Mouse (Mus musculus) heart, postnatal 4 days (tissue): ENCODE measurements around the gene Hrasls5. TPM values are rescaled to one million over a fixed set of nuclear protein-coding genes. Genes with fewer than 3 reads are reported as not detected.

Source experiments
- DNase-seq: peaks from one replicate; pipeline ENCODE4 v3.0.0; 2021
- total RNA-seq, 2 experiments: library from RNA; stranded (reverse); gene quantifications; 2 replicates each; pipeline ENCODE4 v1.2.3; 2021

The Hrasls5 gene
- not detected for total RNA-seq

DNA sequence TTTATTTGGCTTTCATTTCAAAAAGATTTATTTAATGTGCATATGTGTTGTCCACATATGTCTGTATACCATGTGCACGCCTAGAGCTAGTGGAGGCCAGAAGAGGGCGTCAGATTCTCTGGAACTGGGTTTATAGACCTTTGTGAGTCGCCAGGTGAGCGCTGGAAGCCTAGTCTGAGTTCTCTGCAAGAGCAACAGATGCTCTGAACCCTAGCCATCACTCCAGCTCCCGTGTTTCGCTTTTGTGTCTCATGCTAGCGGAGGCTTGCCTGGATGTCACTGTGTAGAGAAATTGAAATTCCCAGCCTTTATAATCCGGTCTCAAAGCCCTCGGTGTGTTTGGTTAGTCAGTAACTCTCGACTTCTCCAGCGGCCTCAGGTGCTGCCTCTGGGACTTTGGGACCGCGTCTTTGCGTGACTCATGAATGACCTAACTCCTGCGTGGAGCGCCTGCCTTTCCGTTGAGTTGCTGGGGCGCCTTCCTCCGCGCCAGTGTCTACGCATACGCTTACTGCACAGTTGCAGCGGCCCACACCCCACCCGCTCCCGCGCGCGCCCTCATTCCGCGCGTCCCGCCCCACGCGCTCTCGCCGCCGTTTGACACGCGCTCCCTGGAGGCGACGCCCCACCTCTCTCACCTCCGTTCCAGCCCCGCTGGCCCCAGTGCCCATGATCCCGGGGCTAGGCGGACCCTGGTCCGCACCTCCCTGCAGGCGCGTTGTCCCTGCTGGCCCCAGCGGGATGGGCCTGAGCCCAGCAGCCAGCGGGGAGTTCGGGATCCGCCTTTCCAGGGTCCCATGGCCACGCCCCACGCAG lies at the start of gene Hrasls5:
TSS of gene Hrasls5 (plus strand) at position 600 of the 816 bp plus-strand sequence.
- no peak for DNase-seq

DNA sequence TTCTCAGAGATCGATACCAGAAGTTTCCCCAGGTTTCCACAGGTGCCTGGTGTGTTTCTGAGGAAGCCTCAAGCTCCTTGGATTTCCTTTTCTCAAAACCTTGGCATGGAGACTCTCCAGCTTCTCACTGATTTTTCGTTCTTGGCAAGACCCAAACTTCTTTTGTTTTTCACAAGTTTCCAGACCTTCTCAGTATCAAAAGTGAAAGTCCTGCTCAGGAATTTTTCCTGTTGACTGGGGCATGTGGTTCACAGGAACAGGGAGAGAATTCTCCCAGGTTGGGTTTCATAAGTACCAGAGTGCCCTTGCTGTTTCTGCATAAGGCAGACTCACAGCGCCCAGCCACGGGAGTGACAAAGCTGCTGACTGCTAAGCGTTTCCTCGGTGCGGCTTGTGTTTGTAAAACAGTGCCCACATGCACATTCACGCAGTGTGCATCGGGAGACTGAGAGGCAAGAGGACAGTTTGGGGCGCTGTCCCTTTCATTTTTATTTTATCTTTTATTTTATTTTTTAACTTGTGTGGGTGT lies 49.7 kb upstream of the Hrasls5 start:
- DNase-seq = no peak

DNA sequence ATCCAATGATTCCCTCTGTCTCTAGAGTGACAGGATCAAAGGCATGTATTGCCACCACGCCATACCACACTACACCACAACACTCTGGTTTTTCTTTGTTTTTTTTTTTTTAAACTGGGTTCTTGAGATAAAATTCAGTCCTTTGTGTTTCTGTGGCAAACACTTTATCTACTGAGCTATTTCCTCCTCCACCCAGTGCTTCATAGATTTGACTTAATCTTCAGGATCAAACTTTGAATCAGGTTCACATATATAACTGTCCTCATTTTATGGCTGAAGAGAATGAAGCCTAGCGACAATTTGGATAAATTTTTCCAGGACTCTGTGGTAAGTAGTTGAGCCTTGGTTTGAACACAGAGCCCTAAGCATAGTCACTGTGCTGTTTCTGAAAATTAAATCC lies 48.7 kb upstream of the Hrasls5 start:
- no peak for DNase-seq

DNA sequence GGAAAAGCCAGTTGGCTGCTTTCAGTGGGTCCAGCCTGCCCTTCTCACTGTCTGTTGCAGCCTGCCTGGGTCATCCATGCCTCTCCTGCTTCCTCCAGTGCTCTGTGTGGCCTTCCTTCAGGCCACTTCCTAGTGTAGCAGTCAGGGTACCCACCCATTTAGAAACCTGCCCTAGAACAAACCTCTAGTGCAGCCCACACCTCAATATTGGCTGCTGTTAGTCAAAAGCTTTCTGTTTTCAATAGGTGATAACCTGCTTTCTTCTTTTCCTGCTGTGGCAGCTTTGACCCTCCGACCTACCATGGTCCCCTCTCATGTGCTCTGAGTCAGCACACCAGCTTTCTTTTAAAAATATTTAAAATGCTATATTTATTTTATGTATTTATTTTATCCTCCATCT lies 47.9 kb upstream of the Hrasls5 start:
- no peak for DNase-seq

DNA sequence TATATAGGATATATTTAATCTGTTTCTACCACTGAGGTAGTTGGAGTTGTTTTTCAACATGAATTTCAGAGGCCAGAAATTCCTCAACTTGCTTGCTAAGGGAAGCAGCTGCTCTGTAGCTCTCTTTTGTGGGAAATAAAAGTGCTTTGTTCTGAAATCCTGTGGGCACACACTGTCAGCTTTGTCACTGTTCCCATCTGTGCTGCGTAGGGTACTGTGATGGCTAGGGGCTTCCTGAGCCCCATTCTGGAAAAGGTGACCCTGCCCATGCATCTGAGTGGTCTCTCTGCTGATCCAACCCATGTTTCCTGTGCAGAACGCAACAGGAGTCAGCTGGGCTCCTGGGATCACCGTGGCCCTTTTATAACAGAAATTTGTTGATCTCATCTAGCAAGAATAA lies 45.5 kb upstream of the Hrasls5 start:
- no peak for DNase-seq

DNA sequence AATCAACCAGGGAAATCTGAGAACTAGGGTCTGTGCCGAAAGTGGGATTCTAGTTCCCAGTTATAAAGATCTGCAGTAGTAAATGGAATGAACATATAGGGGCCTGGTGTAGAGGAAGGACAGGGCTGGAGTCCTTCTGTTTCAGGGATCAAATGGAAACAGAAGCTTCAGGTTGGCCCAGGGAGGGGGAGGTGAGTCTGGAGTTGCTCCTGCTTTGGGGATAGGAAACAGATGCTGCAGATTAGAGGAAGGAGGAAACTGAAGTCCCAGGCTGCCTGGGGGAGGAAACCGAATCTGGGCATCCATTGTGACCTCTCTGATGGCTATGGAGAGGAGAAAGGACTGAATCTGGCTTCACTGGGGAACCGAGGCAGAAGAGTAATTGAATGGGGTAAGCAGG lies 44.0 kb upstream of the Hrasls5 start:
- no peak for DNase-seq

DNA sequence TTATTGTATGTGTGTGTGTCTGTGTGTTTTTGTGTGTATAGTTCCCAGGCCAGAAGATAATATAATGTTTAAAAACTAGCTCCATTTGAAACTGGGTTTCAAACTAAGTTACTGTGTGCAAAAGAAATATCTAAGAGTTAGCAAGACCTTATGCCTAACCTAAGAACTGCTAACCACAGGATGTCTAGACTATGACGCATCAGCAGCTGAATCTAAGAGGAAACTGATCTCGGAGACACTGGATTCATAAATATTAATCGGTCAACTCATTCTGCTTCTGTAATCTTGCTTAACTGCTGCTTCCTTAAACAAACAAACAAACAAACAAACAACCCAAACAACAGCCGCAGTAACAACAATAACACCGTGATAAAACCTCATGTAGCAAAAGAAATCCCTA lies 42.7 kb upstream of the Hrasls5 start:
- DNase-seq = no peak

DNA sequence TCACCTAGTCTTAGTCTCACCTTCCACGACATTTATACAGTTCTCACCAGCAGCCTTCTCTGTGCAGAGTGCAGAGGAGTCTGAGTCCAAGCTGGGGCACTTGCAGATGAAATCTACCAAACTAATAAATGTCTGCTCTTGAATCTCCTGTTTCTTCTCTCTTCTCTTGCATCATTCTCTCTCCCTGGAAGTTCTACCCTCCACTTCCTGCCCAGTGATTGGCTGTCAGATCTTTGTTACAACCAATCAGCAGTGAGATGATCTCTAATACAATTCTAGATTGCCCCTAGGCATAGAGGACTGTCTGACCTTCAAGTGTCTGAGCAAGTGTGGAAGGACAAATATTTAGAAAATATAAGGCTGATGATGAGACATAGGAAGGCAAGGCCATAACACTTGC lies 36.2 kb upstream of the Hrasls5 start:
- DNase-seq = no peak

DNA sequence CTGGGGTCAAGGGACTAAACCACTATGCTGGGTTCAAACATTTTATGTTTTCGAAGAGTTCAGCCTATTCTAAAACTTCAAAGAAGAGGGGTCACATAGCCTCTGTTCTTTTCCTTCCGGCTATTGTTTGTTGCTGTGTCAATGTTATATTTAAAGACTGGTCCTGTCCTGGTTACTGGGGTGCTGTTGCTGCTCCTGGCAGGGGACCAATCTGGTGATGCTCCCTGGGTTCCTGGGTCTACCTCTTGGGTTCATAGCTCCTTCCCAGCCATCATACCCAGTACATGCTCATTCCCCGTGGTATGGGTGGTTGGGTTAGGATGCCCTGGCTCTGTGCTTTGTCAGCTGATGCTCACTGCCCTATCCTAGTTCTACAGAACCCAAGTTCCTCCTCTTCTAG lies 34.6 kb upstream of the Hrasls5 start:
- no peak for DNase-seq

DNA sequence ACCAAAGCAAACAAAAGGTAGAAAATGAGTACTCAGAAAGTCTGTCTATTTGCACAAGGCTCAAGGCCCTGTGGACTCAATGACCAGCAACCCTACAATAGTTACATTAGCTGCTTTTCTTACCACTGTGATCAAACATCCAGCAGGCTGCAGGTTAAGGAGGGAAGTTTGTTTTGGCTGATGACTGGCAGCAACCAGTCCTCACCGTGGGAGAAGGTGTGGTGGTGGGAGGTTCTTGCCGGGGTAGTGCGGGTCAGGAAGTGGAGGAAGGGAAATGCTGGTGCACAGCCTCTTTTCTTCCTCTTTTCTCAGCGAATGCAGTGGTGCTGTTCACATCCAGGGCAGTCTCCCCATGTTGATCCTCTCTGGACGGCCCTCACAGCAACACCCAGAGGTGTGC lies 31.3 kb upstream of the Hrasls5 start:
- no peak for DNase-seq

DNA sequence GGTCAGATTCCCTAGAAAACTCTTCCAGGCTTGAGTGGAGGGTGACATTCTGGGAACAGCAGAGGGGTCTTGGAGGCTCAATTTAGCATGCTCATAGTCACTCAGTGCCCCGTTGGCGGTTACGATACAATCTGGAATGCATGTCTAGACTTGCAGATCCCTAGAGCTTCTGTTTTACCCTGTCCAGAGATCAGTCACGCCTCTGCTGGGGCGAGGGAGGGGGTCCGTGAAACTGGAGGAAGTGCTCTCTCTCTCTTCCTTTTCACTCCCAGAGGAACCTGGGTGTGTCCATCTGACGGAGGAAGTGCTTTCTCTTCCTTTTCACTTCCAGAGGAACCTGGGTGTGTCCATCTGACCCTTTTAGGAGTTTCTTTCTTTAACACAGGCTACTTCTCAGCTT lies 29.2 kb upstream of the Hrasls5 start:
- DNase-seq = peak; percentile 29

DNA sequence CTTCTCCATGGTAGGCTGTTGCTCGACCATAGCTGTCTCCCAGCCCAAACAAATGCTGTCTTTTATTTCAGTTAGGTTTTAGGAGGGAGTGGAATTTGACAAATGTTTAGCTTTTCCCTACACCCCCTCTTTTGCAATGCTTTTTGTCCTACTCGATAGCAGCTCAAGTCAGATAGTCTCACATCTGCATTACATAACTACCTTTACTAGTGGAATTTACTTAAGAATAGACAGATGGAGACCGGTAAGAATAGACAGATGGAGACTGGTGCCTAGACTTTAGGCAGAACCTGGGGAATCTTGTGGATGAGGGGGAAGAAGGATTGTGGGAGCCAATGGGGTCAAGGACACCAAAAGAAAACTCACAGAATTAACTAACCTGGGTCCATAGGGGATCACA lies 28.7 kb upstream of the Hrasls5 start:
- no peak for DNase-seq

DNA sequence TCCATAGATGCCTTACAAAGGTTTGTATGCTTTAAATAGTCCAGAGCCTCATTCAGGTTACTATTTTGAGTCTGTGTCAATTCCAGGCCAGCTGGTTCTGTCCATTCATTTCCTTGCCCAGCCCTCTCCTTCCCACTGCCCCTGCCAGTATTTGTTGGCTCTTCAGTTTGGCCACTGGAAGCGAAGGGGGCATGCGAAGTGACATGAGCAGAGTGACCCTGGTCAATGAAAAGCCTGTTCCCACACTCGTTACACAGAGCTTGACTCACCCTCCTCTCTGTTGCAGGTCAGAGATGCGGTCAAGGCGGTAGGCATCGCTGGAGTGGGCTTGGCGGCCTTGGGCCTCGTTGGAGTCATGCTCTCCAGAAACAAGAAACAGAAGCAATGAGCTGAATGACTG lies 27.1 kb upstream of the Hrasls5 start:
- no peak for DNase-seq

DNA sequence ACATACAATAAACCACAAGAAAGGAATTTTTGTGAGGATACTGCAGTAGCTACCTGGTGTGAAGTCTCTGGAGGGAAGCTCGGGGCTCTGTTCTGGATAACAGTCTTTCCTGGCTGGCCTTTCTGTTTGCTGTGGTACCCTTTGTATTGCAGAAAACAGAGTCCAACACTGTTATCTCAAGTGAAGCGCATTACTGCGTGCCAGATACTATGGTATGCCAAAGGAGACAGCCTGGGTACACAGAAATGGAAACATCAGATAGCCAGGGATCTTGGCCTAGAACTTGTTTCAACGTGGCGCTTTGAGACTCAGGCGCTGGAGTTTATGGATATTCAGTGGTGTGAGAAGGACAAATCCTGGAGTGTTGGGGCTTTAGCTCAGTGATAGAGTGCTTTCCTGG lies 26.6 kb upstream of the Hrasls5 start:
- DNase-seq = no peak

DNA sequence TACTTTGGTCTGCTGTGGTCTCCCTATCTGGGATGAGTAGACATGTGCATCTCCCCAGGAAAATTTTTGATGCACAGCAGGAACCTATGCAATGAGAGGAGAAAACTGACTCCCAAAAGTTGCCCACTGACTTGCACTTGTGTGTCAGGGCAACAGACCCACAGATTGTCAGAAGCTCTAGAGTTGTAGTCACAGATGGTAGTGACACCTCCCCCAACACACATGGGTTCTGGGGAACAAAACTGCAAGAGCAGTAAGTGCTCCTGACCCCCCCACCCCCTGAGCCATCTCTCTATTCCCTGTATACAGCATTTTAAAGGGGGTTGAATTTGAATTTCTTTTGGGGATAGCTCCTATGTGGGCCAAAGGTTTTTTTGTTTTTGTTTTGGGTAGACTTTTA lies 21.5 kb upstream of the Hrasls5 start:
- DNase-seq = no peak

DNA sequence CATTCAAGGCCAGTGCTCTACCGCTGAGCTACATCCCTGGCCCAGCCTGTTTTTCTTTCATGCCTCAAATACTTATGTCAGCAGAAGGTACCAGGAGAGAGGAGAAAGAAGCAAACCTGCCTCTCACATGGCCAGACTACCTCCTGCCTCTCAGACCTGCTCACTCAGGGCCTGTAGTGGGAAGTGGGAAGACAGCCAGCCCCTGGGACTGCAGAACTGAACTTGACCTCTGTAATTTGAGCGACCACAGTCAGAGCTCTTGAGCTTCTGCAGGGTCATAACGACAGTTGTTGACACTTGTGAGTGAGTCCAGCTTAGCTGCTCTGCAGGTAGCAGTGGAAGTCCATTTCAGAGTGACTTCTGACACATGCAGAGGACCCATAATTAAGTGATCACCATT lies 20.3 kb upstream of the Hrasls5 start:
- peak; percentile 63 for DNase-seq

DNA sequence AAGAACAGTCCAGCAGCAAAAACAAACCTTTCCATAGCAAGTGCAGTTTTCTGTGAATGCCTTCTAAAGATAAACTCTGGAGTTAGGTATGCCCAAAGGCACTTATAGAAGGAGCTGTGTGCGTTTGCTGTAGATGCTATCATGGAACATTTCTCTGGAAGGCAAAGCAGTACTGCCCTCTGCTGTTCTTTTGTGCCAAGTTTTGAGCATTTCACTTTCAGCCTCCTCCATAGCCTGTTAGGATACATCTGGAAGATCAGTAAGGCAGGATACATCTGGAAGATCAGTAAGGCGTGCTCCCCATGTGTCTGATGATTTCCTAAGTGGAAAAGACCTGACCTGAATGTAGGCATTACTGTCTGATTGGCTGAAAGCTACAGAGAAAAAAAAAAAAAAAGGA lies 16.8 kb upstream of the Hrasls5 start:
- peak; percentile 51 for DNase-seq

DNA sequence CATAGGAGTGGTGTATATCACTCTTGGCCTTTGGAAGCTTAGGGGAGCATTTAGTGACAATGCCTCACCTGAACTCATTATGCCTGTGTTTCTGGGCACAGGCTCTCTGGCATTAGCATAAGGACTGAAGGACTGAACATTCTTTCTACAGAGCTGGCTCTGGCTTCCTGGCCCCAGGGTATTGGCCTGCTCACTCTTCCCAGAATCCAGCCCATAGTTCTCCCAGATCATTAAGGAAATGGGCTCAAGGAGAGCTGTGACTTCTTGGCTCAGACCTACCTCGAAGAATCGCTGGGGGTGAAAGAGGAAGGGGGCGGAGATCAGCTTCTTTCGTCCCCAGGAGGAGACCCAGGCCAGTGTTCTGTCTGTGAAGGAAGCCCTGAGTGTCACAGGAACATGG lies 13.9 kb upstream of the Hrasls5 start:
- no peak for DNase-seq

DNA sequence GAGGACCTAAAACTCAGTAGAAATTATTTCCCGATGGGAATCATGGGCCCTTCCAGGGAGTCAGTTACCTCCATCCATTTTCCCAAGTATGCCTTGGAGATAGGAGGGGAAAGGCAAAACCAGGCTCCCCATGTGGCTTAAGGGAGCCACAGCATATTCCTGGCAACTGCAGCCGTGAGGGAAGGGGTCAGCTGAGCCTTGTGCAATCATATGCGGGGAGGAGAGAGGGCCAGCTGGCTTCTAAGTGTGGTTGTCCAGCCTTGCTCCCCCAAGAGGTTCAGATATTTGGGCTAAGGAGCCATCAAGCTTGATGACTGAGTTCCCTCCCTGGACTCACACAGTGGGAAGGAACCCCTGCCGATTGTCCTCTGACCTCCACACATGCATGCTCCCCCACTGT lies 10.8 kb upstream of the Hrasls5 start:
- no peak for DNase-seq

DNA sequence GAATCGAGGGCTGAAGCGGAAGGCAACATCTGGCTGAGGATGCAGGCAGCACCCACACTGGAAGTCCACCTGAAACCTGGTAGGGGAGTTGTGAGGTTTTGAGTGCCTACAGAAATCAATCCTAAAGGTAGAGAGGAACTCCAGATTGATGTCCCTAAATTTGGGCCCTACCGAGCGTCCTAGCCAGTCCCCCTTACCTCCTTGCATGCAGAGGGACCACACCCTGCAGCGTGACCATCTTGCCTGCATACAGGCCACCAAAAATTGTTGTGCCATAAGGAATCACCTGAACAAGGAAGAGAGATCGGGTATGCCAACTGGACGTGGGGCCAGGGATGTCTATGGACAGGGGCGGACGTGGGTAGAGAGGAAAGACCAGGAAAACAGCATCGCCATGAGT lies 8.2 kb upstream of the Hrasls5 start:
- no peak for DNase-seq

DNA sequence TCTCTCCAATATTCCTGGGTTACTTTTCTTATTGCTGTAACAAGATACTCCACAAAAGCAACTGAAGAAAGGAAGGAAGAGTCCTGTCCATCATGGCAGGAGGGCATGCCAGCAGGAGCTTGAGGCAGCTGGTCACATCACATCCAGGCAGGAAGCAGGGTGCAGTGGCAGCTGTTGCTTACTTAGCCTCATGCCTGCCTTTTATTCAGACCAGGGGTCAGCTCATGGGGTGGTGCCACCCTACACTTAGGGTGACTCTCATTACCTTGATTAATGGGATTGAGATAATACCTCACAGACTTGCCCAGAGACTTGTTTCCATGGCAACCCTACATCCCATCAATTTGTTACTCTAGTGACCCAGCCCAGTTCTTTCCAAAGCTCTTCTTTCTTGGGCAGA lies 7.3 kb upstream of the Hrasls5 start:
- no peak for DNase-seq

DNA sequence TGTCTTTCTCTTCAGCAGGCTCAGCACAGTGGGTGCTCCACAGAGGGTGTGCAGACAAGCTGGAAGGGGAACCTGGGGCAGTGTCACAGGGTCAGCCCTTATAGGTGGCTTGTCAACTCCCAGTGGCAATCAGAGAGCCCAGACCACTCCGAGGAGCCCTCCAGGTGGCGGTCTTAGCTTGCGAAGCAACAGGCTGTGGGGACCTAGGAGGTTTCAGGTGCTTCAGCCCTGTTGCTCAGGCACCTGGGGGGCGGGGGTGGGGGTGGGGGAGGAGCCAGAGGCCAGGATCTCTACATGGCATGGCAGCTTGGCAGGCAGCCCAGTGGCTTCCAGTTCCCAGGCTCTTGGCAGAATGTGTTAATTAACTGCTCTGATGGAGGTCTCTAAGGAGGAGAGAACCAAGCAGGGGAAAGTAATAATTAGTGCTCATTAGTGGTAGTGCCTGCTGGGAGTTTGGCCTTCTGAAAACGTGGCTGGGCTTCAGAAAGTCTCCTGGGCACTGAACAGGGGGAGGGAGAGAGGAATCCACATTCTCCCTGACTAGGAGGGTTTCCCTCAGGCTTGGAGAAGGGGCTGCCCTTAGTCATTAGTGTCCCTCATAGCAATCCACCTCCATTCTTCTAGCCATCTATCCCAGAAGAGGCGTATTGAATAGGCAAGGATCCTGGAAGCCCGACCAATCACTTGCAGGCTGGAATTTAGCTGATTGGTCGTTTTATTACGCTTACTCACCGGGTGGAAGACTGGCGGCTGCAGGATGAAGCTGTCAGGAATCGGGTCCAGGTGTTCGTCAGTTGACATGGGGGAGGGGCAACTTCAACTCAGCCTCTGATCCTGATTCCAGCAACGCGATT lies 6.2 kb upstream of the Hrasls5 start:
- peak; percentile 66 for DNase-seq

DNA sequence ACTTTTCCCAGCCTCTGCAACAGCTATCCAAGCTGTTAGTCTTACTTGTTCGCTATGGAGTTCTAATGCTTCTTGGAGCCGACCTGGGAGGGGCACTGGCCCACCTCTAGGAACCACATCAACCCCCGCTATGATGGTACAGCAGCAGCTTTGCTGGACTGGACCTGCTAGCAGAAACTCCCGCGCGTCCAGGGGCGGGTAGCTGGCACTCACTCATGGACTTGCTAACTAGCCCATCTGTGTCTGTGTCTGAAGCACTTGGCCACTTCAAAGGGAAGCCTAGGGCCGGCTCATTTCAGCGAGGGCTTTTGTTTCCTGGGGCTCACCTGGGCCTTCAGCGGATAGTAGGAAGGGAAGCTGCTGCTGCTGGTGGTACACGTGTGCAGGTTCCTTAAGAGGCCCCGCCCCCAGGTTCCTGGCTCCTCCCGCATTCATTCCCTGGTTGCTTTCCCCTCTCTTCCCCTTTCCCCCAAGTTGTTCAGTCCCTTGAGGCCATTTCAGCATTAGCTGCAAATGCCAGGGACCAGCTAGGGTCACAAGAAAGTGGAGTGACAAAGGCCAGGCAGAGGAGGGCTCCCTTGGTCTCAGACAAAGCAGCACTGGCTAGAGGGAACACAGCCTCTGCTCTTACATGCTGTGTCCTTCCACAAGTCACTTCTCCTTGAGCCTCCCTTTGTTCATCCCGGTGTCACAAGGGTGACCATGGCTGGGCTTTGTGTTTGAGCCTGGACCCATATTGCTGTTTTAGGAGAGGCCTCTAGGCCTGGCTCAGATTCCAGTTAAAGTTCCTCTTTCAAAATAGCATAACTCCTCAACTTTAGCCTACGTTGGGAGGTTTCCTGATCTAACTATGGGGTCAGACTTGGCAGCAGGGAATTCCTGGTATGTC lies 5.3 kb upstream of the Hrasls5 start, which contains the start of gene Lgals12:
TSS of gene Lgals12 (minus strand) at position 393 of the 889 bp plus-strand sequence.
- DNase-seq = peak; percentile 21
